Mouse (Mus musculus) layer of hippocampus, adult 11-12 months (tissue): ENCODE results near the gene Hivep2.

Experiments used
- DNase-seq: peaks from one replicate; pipeline ENCODE4 v3.0.0; 2022; ENCODE audit warnings: low spot score

Gene Hivep2

DNA sequence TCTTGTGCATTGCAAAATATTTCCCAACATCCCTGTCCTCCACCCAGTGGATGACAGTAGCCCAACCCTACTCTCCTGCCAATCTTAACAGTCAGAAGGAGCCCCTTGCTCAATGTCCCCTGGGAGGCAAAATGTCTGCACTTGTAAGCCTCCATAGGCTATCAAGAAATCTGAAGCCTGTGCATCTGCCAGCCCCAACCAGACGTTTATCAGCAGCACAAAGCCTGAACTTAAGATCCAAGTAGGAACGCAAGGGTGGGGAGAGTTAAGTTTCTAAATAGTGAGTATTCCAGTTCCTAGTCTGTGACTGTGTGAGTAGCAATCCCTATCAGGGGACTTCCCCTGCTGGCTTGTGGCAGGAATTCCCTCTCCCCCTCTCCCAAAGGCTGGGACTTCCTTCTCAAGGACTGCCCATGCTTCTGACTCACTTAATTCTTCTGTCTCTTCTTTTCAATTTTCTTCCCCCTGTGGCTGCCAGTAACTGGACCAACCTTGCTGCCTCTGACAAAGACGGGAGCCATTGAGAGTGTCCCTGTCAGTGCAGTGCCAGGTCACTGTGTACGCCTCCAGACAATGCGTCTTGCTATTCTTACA lies 82.5 kb downstream of the Hivep2 start:
- no peak for DNase-seq

DNA sequence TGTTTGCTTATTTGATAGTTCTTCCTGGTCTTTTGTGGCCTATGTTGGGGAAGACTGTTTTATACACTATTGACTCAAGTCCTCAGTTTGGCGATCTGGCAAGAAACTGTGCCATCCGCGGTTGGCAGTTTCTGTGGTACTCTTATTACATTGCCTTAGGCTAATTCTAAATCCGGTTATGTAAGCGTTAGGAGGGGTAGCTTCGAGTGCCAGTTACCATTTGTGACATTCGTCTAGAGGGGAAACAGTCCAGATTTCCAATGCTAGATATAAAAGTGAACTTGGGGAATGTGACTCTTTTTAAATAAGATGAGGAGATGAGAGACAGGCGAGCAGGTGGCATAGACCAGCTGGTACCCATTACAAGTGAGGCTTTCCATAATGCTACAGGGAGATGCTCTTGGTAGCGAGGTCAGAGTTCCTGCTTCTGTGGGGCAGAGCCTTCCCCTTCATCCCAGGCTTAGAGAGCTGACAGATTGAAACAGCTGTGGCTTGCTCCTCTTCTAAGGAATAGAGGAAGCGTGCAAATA lies 83.1 kb downstream of the Hivep2 start:
- DNase-seq = no peak

DNA sequence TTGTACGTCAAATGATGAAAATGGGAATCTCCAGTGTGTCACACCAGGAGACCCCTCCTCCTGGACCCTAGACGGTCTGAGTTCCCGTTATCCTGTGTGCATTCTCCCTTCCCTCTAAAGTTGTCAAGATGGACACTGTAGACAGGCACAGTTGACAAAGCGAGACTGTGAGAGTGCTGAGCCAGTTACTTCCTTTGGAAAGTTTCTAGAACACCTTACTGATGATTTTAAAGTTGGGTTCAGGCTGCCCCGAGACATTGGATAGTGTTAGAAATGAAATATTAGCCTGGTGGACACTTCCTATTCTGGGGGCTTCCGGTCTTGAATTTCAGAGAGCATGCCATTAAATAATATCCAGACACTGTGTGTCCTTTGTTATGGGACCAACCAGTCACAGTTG lies 83.8 kb downstream of the Hivep2 start:
- DNase-seq = no peak

DNA sequence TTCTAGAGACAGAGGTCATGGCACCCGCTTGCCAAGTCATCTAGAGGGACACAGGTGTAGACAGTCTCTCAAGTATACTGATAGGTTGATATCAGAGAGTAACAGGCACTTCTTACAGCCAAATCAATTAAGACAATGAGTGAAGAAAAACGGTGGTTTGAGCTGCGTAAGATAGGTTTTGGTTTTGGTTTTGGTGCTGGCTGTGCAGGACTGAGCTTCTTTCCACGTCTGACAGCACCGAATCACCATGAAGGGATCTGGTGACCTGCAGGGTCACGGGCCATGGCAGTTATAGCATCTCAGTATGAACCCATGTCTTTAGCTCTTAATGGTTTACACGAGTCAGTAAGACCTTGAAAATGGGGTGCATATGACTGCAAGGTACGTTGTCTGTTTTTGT lies 84.7 kb downstream of the Hivep2 start:
- DNase-seq = no peak

DNA sequence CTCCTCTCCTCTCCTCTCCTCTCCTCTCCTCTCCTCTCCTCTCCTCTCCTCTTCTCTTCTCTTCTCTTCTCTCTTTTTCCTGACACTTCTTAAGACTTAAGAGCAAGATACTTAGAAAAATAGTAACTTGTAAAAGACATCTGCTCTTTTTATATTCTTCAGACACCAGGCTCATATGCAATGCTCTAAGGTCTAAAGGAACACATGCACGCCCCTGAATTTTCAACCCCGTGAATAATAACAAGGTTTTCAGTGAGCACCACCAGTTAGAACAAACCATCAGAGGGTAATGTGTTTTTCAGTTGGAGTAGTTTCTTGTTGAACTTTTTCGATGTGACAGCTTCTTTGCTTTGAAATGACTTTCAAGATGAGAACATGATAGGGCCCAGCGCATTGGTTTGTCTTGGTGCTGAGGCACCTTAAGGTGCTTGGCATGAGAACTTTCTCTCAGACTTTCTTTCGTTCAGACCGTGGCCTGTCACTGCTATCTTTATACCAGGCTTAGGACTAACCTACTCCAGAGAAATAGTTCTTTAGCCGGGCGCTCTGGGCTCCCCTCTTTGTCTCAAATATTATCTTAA lies 86.3 kb downstream of the Hivep2 start:
- DNase-seq = no peak

DNA sequence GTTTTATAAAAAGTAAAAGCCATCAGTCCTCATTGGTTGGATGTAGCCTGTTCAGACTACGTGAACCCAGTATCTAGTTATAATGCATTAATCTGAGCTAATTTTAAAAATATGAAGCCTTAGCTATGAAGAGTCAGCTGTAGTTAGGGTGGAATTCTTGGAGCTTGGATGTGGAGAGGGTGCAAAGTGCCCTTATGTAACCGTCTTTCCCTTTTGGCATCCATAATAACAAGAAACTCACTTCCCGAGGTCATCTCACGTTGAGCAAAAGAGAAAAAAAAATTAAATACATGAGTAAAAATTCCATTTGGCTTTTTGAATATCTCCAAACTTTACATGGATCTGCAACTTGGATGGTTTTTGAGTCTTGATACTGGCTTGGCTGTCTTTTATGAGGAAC lies 89.0 kb downstream of the Hivep2 start:
- no peak for DNase-seq

DNA sequence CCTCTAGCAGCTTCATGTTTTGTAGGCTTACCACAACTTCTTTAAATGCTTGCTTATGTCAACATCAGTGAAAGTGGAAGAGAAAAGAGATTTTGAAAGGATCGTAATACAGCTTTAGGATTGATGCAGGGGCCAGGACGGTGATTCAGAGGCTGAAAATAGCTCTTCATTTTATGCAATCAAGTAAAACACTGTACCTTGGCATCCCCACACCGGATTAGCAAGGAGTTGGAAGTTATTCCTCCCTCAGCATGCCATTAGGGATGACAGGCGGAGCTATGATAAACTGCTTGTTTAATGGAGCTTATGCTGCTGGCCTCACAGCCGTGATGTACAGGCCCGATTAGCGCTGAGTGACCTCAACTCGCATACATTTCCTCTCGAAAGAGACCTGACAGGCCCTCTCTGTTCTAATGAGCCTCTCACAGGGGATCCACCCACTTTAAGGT lies 89.7 kb downstream of the Hivep2 start:
- no peak for DNase-seq

DNA sequence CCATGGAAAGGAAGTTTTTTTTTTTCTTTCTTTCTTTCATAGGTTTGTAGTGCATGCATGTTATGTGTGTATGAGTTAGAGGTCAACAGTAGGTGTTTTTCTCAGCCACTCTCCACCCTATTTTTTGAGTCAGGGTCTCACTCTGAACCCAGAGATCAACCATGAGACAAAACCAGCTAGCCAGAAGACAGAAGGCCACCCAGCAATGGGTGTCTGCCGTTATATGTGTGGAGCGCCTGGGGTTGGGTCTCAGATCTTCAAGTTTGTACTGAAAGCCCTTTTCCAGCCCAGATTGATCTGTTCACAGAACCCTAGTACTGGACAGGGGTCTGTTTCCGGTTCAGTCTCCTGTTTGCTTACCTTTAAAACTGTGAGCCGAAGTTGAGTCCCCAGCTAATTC lies 90.2 kb downstream of the Hivep2 start:
- DNase-seq = no peak

DNA sequence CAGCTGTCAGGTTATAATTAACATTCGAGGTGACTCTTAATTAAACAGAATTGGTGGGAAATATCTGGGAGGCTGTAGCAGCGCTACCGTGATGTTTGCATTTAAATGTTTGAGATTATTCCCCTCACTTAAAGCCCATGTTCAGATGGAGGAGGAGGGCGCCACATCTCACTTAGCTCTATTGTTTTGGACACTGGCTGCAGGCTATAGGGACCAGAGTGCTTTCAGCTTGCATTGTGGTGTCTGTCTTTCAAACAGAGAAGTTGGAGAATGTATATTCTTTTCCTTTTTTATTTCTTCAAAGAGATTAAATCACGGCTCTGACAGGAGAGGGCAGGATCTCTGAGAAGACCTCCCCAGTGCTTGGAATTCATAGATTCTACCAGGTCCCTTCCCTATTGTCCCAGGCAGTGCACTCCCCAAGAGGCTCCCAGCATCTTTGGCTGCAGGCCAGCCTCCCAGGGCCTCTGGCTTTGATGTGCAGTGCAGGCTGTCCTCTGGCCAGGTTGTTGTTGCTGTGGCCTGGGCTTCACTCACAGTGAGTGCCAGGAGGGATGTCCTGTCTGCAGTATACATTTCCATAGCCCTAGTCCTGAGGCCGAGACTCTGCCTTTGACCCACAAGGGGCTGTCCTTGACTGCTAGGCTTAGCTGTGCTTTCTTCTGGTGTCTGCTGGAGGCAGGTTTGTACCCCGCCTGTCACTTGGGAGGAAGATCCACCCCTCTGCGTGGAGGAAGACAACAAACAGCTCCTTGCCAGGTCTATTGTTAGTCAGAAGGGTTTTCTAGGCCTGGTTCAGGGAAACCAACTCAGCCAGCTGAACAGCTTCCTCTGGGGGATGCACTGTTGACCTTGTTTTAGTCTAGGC lies 90.9 kb downstream of the Hivep2 start:
- DNase-seq = peak; percentile 53

DNA sequence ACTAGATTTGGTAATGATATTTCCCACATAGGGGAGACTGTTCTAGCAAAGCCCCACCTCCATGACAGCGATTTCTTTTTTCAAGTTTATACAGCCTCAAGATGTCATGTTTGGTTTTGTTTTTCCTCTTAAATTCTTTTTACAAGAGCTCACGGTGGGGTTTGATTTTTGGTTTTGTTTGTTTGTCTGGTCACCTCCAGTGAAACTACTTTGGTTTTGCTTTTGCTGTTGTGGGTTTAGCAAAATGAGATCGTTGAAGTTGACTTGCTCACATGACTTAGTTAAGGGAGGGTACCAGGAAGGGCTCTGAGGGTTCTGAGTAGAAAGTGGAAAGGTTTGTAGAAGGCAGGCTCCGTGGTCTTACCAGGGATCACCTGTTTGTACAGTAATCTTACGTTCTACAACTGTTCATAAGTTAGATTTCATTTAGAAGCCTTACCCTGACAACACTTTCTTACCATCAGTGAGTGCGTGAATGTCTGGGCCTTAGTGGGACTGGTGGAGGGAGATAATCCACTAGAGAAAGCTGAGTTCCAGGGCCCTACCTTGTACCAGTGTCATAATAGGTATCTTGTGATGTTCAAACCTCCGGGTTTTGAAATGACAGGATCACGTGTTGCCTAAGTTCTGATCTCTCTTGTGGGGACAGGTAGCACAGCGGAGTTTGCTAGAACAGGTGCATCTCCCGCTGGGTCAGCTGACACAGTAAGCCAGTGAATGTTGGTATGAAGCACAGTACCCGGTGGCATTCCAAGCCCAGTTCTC lies 92.1 kb downstream of the Hivep2 start:
- DNase-seq = no peak

DNA sequence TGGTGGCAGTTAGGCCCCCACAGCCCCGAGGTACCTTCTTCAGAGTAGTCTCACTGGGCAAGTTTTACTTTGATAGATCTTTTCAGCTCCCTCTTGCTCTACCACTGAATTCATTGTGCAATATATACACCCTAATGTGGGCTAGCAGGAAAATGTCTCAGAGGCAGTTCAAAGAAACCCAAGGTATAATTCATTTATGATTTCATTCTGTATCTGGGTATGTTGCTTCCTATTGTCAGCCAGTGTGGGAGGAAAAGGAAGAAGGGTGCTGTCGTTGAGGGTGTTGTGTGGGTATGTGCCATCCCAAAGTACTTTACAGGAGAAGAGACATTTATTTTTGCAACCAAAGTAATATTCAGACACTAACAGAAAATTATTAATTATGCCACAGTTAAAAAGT lies 92.9 kb downstream of the Hivep2 start:
- no peak for DNase-seq

DNA sequence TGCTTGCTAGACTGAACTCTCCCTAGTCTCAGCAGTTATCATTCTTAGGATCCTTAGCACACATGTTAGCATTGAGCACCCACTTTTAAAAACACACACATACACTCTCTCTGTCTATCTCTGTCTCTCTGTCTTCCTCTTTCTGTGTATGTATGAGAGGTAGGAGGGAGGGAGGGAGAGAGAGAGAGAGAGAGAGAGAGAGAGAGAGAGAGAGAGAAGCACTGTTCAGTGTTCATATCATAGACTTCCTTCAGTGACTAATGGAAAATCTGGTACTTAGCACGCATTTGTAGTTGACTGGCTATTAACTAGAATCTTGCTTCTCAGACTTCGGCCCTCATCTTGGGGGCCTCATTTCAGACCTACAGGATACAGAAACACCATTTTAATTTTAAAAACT lies 93.7 kb downstream of the Hivep2 start:
- DNase-seq = no peak

DNA sequence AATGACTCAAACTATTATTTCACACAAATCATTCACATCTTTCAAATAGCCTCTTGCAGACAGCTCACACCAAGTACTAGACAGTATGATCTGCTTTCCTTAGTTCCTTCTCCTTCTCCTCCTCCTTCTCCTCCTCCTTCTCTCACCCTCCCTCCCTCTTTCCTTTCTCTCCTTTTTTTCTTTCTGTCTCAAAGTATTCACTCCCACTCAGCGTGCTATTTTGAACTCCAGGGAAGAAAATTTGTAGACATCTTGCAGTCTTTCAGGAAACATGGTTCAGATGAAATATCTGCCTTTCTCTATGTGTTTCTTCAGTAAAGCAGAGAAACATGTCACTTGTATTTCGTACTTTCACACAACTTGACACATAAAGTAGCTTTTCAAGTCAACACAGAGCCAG lies 94.4 kb downstream of the Hivep2 start:
- no peak for DNase-seq

DNA sequence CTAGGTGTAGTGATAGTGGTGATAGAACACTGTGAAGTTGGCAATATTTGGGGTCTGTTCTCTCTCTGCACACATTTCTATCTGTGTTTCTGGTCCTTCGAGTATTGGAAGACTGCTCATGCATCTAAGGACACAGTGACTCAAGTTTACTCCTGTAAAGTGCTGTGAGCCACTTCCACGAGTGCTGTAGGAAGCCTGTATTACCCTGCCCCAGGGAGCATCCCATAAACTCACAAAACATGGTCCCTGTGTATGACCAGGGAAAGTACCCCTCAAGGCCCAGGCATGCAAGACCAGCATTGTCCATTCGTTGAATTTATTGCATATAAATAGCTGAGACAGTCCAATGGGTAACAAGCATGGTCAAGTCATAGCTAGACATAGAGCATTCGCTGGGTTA lies 97.4 kb downstream of the Hivep2 start:
- no peak for DNase-seq

DNA sequence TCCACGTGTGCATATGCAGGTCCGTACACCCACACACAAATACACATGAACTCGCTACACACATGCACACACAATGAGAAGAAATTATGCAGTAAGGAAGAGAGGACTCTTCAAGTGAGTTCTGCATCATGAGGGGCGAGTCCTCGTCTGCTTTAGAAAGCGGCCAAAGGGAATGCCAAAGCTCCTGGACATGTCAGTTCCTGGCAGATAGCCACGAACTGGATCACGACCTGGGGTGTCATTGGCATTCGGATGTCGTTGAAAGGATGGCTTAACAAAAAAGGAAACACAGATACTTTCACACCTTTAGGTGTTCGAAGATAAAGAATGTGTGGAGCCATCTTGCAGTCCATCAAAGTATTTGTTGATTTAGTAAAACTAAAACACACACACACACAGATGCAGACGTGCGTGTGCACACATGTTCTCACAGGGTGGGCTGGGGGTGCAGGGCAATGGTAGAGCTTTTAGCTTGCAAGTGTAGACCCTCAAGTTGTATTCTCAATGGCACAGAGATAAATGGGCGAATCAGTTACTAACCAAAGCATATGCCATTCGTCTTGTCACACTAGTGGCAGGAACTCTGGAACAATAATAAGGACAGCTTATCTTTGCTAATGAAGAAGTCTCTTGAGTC lies 99.0 kb downstream of the Hivep2 start:
- no peak for DNase-seq

DNA sequence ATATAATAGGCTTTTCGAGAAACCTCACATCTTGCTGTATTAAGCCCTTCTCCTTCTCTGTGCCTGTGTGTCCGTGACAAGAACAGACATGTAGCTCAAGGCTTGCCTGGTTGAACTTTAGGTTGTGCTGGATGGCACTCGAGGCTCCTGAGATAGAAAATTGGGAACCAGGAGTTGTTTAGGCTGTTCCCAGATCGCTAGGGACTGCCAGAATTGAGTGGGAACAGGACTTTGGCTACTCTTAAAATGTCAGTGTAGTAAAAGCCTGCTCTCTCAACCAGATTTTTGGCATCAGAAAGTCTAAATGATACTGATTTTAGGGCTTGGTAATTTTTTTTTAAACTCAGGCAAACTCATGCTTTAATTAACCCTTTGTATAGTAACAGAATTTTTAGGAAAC lies 101.9 kb downstream of the Hivep2 start:
- no peak for DNase-seq

DNA sequence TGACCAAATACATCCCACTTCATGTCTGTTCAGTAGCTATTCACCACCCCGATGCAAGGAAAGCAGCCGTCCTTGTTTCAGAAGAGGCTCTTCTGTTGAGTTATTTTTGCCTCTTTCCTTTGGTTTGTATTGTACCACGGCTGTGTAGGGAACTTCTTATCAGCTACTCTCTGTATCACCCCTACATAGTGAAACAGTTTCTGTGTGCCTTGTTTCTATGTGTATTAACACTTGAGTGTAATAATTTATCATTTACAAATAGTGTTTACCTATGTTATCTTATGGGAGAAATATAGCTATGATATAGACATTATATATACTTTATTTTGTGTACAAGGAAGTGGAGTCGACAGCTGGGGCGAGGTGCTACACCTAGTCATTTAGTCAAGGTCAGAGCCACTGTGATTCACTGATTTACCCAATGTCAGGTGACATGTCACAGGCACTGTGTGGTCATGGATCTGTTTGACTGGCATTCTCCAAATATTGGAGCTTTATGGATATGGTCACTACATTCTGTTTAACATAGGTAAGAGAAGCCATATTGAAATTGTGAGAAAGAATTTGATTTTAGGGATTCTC lies 104.7 kb downstream of the Hivep2 start:
- no peak for DNase-seq

DNA sequence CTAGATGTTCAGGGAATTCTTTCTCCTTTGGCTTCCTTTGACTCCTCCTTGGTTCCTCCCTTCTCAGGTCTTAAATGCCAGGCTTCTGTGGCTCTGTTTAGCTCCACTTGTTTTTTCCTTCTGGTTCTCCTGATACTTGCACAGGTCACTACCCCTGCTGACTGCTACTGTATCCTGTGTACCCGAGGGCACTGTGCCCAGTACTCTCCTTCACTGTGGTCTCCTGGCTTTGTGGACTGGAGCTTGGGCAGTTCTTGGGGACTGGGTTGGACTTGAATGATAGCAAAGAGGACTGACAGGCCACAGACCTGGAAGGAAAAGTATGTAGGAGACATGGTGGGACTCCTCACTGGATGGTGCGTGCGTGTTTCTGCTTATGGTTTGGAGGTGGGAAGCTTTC lies 106.6 kb downstream of the Hivep2 start:
- no peak for DNase-seq

DNA sequence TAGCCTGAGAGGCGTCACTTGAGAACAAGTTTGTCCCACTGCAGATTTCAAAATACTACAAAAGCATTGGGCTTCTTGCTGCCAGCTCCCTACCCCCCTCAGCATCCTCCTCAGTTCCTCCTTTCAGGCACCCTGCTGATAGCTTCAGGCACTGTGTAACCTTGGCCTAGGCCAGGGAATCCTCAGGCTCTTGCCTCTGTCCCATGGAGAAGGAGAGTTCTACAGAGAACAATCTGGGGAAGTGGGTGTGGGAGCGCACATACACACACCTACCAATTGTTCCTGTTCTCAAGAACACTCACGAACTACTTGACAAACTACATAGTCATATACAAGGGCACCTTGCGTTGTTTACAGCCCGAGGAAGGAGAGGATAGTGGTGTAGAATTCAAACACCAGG lies 109.9 kb downstream of the Hivep2 start:
- DNase-seq = no peak

DNA sequence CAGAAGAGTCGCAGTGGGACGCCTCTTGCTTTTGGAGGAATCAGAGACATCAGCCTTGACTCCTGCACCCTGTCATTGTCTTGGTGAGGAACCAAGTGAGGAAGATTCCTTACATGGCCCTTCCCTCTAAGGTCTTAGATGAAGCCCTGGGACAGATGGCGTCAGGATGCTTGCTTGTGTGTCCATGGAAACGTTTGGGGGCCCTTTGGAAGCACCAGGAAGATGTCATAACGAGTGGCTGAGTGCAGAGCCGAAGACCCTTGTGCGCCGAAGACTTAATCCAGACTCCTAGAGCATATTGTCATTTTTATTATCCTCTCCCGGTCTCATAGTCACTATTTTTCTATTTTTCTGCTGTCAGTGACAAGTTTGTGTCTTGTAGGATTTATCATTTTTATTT lies 111.0 kb downstream of the Hivep2 start:
- no peak for DNase-seq

DNA sequence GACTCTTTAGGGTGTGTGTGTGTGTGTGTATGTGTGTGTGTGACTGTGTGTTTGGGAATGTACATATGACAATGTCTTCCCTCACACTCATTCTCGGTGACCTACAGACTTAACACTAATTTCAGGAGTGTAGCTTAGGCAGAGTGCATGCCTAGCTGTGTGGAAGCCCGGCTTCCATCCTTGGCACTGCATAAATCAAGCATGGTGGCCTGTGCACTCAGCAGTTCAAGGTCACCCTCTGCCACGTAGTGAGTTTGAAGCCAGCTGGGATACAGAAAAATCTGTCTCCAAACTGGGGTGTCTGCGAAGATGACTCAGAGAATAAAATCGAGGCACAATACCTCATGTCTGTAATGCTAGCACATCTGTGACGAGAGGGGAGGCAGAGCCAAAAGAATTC lies 115.0 kb downstream of the Hivep2 start:
- DNase-seq = no peak

DNA sequence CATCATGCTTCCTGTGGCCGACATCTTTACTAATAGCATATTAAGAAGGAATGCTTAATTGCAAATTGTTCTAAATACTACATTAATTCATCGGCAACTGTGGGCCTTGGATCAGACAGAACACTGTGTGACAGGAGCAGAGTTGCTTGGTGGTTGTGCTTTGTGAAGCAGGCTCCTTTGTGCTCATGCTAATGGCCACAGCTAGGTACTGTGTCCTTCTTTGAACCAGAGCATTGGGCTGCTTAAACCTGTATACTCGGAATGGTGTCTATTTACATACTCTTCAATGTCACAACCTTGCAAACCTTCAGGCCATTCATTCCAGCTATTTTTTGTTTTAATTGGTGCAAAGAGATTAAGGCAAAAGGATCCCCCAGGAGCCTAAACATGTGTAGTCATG lies 115.9 kb downstream of the Hivep2 start:
- no peak for DNase-seq
